Mouse (Mus musculus) retina, adult 2 months (tissue): ENCODE results near the gene Cdc25b.

ENCODE experiments used
- DNase-seq: peaks from one replicate; pipeline ENCODE4 v3.0.0-alpha.2; 2012; ENCODE audit warnings: low read depth, low spot score

The Cdc25b gene

GRCm38 (mm10) chr2:131190344-131191004 is 3.7 kb downstream of the Cdc25b start:
- no peak for DNase-seq

- DNase-seq = no peak
Measured at GRCm38 (mm10) chr2:131191005-131191390, 4.2 kb downstream of the Cdc25b start.

GRCm38 (mm10) chr2:131196606-131197316 is 10.0 kb downstream of the Cdc25b start:
- DNase-seq = no peak

- DNase-seq = no peak
Measured at GRCm38 (mm10) chr2:131200710-131201109, 14.0 kb downstream of the Cdc25b start.

GRCm38 (mm10) chr2:131201262-131201661 is 14.5 kb downstream of the Cdc25b start:
- no peak for DNase-seq

- DNase-seq = no peak
Measured at GRCm38 (mm10) chr2:131203816-131204409, 17.2 kb downstream of the Cdc25b start.

- DNase-seq = no peak
Measured at GRCm38 (mm10) chr2:131204410-131204981, 17.7 kb downstream of the Cdc25b start.

- DNase-seq = no peak
Measured at GRCm38 (mm10) chr2:131205521-131206182, 18.9 kb downstream of the Cdc25b start.

- DNase-seq = no peak
Measured at GRCm38 (mm10) chr2:131206778-131207177, 20.0 kb downstream of the Cdc25b start, which contains the start of gene Ap5s1. Gene Ap5s1 (plus strand): TSS chr2:131207078.

- DNase-seq = no peak
Measured at GRCm38 (mm10) chr2:131208356-131208755, 21.6 kb downstream of the Cdc25b start.

- no peak for DNase-seq
Measured at GRCm38 (mm10) chr2:131209125-131209795, 22.5 kb downstream of the Cdc25b start.

GRCm38 (mm10) chr2:131209969-131210792 is 23.4 kb downstream of the Cdc25b start:
- DNase-seq = peak; percentile 86

GRCm38 (mm10) chr2:131211026-131211615 is 24.4 kb downstream of the Cdc25b start:
- no peak for DNase-seq

GRCm38 (mm10) chr2:131213773-131214172 is 27.0 kb downstream of the Cdc25b start:
- no peak for DNase-seq

GRCm38 (mm10) chr2:131215941-131216858 is 29.5 kb downstream of the Cdc25b start:
- DNase-seq = no peak

GRCm38 (mm10) chr2:131220030-131220429 is 33.3 kb downstream of the Cdc25b start:
- no peak for DNase-seq

GRCm38 (mm10) chr2:131221853-131222515 is 35.2 kb downstream of the Cdc25b start:
- DNase-seq = no peak

- DNase-seq = no peak
Measured at GRCm38 (mm10) chr2:131222562-131222961, 35.8 kb downstream of the Cdc25b start.
